Mouse (Mus musculus) gastrocnemius, adult 2 months (tissue): ENCODE results near the gene Kifc5b. TPM values are rescaled to one million over a fixed set of nuclear protein-coding genes. Genes with fewer than 3 reads are reported as not detected.

Experiments
- DNase-seq: peaks from one replicate; pipeline ENCODE4 v3.0.0; 2022
- H3K27ac ChIP-seq: fragments of 200-600 bp; 2 replicates; pipeline ENCODE4 v1.8.1; 2022; ENCODE audit warnings: mild to moderate bottlenecking
- H3K4me3 ChIP-seq: fragments of 200-600 bp; 2 replicates; pipeline ENCODE4 v1.8.1; 2022; ENCODE audit warnings: mild to moderate bottlenecking, moderate library complexity
- CTCF ChIP-seq: fragments of 200-600 bp; IDR thresholded peaks from 2 replicates; pipeline ENCODE4 v1.8.1; 2022; ENCODE audit warnings: antibody characterized with exemption, mild to moderate bottlenecking, moderate library complexity
- intact Hi-C: fragments of 180-260 bp; cut with DNase I; formaldehyde crosslinking; loops from one replicate; pipeline ENCODE4 v1.15.1; 2025
- total RNA-seq, 2 experiments: library from RNA; stranded (reverse); gene quantifications; 2 replicates each; pipeline ENCODE4 v1.2.3; 2021

Gene Kifc5b
- total RNA-seq, 2 experiments from 2014 or later: 0.18 to 0.64 TPM

DNA sequence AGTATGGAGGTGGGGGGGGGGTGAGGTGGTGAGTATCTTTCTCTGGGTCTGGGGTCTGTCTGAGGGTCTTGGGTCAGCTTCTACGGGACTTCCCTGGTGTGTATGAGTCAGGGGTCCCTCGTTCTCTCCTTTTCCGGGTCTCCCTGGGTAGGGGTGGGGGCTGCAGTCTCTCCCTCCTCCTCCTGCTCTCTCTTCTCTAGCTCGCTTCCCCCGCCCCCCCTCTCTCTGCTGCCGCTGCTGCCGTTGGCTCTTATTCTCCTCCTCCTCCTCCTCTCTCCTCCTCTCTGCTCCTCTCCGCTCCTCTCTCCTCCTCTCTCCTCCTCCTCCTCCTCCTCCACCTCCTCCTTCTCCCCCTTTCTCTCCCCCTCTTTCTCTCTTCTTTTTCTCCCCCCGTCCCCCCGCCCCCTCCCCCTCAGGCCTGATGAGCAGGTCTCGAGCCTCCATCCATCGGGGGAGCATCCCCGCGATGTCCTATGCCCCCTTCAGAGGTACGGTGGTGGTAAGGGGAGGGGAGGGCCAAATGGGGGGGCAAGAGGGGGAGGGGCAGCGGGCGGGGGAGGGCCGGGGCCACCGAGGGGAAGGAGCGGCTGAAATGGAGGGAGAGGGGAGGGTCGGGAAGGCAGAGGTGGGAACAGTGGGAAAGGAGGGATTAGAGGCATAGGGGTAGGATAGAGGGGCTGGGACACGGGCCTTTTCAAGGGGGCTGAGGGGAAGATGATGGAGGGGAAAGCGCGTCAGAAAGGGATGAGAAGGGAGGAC lies 24.3 kb downstream of the Kifc5b start, which contains the start of gene Syngap1:
Gene Syngap1, plus strand, starts transcription at position 223 of the 759 bp plus-strand sequence.
- no peak for TF ChIP-seq CTCF
- DNase-seq: peak; percentile 54
- intact Hi-C loops: no loop called here
- H3K4me3 ChIP-seq: peak within 1 kb of the TSS; percentile 88
- H3K27ac ChIP-seq: peak within 1 kb of the TSS; percentile 97

DNA sequence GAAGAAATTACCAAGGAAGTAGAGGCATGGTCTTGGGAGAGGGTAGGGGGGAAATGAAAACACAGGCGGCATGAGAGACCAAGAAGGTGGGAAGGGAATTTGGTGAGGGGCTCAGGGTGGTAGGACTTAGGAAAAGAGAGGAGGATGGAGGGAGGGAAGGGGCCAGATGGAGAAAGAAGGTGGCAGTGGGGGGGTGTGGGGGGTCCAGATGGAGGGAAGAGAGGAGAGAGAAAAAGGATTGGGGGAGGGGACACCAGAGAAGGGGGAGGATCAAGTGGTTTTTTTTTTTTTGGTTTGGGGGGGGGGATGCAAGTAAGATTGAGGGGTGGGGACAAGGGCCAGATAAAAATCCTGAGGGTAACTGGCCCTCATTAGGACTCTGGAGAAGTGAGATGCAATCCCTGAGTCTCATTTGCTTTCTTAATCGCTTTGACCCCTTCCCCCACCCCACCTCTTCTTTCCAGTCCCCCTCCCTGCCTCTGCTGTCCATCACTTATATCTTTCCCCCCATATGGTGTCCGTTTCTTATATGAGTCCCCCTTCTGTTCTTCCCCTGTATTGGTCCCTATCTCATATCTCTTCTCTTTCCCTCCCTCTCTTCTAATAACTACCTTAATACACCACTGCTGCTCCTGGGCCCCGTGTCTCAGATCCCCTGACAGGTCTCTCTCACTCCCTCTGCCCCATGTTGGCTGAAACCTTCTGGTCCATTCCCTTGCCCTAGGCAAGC lies 25.1 kb downstream of the Kifc5b start:
- intact Hi-C loops: no loop called here
- Histone ChIP-seq H3K4me3 (peak overlapping the region; percentile 59), H3K27ac (peak overlapping the region; percentile 35; the same call in 1 of the 2 replicates)
- DNase-seq: no peak
- TF ChIP-seq CTCF: no peak

DNA sequence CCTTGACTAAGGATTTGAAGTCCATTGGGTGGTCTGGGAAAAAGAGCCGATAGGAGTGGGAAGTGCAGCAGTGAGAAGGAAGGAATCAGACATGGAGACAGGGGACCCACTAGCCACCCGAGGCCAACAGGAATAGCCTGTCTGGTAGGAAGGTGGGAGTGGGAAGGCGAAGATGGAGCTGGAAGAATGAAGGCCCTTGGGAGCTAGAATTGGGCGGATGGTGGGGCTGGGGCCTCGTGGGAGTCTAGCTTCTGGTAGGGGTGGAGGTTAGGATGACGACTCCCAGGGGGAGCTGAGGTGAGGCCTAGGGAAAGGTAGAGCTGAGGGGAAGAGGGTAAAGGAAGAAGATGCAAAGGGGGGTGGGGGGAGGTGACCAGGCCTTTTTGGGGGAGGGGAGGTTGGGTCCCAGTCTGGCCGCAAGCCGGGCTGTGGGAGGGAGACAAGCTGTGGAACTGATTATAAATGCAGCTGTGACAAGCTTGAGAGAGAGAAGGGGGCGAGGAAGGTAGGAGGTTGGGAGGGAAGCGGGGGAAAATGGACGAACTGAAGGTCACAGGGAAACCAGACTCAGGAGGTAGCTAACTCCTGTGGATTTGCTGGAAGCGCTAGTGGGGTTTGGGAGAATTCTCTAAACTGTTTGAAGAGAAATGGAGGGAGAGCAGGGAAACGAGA lies 29.1 kb downstream of the Kifc5b start:
- H3K27ac ChIP-seq: peak overlapping the region; percentile 92
- no peak for DNase-seq
- H3K4me3 ChIP-seq: peak overlapping the region; percentile 85
- intact Hi-C loops: loop anchor here (2.0 kb wide), 1 partner anchor 29 kb away; the partner anchor contains the start of gene Kifc5b
- TF ChIP-seq CTCF: no peak

DNA sequence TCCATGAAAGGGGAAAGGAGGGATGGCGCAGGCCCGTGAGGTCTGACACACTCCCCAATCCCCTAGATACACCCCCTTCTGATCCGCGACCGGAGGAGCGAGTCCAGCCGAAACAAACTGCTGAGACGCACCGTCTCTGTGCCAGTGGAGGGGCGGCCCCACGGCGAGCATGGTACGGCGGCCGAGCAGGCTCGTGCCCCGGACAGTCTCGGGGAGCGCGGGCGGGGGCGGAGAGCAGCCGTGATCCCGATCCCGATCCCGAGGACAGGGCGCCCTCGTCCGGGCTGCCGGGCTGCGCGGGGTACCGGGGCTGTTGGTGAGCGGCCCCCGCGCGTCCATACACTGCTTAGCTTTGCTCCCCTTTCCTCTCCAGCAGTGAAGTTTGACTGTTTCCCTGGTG lies 29.7 kb downstream of the Kifc5b start:
- peak; percentile 93 for DNase-seq
- Histone ChIP-seq H3K27ac (peak overlapping the region; percentile 92), H3K4me3 (peak overlapping the region; percentile 85)
- intact Hi-C loops: loop anchor here (2.0 kb wide), 1 partner anchor 30 kb away; the partner anchor contains the start of gene Kifc5b
- TF ChIP-seq CTCF: peak; percentile 67

DNA sequence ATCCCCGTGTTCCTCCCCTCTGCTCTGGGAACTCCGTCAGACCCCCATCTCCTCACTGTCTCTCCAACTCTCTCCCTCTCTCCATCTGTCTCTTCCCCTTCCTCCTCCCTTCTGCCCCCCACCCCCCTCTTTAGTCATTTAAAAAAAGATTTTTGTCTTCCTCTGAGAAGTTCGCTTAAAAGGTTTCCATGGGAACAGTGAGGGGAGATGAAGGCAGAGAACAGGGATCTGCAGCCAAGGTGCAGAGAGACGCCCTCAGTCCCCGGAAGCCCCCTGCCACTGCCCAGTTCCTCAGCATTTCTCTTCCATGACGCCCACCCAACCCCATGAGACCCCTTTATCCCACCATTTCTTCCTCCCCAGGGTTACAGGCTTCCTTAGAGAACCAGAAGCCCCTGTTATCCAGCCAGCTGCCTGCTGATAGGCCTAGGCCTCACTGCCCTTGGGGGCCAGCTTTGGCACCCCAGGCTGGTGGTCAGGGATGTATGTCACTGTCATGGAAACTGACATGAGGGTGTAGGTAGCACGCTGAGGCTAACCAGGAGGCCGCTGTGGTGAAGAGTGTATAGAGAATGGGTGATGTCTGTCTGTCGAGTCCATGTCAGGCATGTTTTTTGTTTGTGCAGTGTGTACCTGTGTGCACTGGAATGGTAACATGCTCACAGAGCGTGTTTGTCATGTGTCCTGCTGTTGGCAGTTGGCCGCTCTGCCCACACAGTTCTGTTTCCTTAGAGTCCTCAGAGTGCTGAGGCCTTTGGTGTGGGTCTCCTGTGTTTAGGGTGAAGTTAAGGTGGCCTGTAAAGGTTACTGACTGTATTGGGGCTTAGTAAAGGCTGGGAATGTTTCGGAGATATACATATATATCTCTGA lies 30.6 kb downstream of the Kifc5b start:
- no peak for TF ChIP-seq CTCF
- Histone ChIP-seq H3K27ac (peak overlapping the region; percentile 92), H3K4me3 (peak overlapping the region; percentile 85)
- no peak for DNase-seq
- intact Hi-C loops: loop anchor here (2.0 kb wide), 1 partner anchor 31 kb away; the partner anchor contains the start of gene Kifc5b

DNA sequence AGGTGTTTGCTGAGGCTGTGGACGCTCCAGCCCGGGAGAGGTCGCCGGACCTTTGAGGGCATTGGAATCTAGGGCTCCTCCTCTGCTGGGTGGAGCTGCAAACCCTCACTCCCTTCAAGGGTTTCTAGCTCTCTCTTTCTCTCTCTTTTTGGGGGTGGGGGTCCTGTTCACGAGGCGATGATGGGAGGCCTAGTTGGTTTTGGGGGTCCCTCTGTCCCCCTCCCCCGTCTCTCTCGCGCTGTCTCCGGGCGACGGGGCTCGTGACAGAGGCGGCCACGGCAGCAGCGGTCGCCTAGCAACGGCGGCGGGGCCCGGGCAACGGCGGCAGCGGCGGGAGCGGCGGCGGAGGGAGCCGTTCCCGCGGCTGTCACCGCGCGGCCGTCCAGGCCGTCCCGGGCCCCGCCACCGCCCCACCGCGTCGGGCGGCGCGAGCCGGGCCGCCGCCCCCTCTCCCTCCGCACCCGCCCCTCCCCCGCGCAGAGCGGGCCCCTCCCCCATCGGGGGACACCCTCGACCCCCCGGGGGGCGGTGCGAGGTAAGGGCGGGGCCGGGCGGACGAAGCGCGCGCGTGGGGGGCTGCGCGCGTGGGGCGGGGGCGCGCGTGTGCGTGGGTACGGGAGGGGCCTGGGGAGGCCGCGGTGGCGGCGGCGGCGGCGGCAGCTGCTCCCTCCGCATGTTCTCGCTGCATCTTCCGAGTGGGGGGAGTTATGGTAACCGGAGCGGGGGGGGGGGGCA lies 31.6 kb downstream of the Kifc5b start:
- peak; percentile 75 for DNase-seq
- peak overlapping the region; percentile 76 for H3K27ac ChIP-seq

GRCm38 (mm10) chr17:26949051-26949577 lies 32.2 kb downstream of the Kifc5b start:
- Histone ChIP-seq H3K27ac (peak overlapping the region; percentile 43), H3K4me3 (peak overlapping the region; percentile 84)
- intact Hi-C loops: no loop called here
- peak; percentile 22; the same call in 1 of the 2 replicates for TF ChIP-seq CTCF
- no peak for DNase-seq

More for the DNA sequence above, 31.6 kb downstream of the Kifc5b start:
- H3K4me3 ChIP-seq: peak overlapping the region; percentile 84
- intact Hi-C loops: no loop called here
- TF ChIP-seq CTCF: no peak

DNA sequence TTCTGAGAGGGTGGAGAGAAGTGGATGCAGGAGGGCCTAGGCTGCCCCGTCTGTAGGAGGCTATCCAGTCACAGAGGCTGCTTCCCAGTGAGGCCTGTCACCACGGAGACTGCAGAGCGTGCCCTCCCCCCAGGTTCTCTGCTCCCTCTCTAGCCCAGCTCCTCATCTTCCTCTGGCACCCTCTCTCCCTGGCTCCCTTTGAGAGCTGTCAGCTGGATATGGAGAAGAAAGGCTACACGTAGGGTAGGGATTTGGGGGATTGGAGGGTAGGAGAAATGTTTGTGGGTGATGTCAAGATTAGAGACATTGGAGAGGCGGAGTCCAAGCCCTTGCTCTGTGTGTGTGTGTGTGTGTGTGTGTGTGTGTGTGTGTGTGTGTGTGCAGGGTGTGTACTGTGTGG lies 33.0 kb downstream of the Kifc5b start:
- TF ChIP-seq CTCF: no peak
- Histone ChIP-seq H3K27ac (no peak overlapping the region), H3K4me3 (no peak overlapping the region)
- intact Hi-C loops: no loop called here
- no peak for DNase-seq

DNA sequence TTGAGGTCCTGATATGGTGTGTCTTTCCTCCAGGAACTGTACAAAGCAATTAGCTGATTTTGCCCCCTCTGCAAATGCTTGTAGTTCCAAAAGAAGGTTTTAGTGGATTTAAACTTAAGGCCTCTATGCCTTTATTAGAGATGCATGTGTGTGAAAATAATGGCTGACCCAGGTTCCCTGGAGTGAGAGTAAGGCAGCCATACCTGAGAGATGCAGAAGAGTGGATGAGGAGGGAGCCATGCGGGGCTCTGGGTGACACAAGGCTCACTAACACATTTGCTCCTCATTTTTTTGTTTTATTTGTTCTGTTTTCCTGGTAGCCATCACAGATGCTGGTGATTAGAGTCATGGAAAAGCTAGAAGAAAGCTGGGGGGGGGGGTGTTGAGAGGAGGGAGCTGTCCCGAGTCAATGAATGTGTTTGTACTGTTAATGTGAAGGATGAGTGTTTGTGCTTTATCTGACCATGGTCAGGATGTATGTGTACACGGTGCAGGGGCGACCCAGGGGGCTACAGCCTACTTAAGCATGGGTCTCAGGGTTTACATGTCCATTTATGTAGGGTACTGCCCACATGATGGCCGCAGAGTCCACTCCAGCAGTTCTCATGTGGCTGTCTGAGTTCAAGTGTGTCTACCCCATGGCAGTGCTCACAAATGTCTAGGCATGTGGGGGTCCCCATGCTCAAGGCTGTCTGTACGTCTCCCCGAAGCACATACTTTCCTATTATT lies 33.8 kb downstream of the Kifc5b start:
- no peak for TF ChIP-seq CTCF
- Histone ChIP-seq H3K27ac (0 out of 2 replicates have a peak overlapping the region, but pooled peaks have one; percentile 4), H3K4me3 (peak overlapping the region; percentile 61)
- DNase-seq: no peak
- intact Hi-C loops: no loop called here

- Histone ChIP-seq H3K27ac (peak overlapping the region; percentile 28; the same call in 1 of the 2 replicates), H3K4me3 (peak overlapping the region; percentile 61)
- intact Hi-C loops: no loop called here
- DNase-seq: peak; percentile 77
- TF ChIP-seq CTCF: no peak
Observed at GRCm38 (mm10) chr17:26951406-26951805, 34.5 kb downstream of the Kifc5b start.
